8 mouse cellular contexts compared by ENCODE assay signal in genomic region chr6:129534627-129535190, GRCm38 (mm10). TPM values are rescaled to one million over a fixed set of nuclear protein-coding genes. Genes with fewer than 3 reads are reported as not detected.
A peak's percentile ranks its signal among the peaks of the same experiment; 100 is the strongest.
DNase-seq lines count a peak whose midpoint lies in the region; ATAC-seq and TF ChIP-seq lines count a peak whose summit lies in the region.

No protein-coding gene starts in this region.

- TF ChIP-seq CTCF in kidney, adult 2 months (conservative IDR thresholded peaks at IDR 0.05; ENCODE audit: insufficient read depth, insufficient read length, low read depth, low read length), result no peak

- H3K27ac ChIP-seq in heart, embryonic 12.5 days (ENCODE audit: poor library complexity, severe bottlenecking), result no peak overlapping the region
- no peak overlapping the region for H3K27ac ChIP-seq in embryonic facial prominence, embryonic 13.5 days
- H3K27ac ChIP-seq in kidney, adult 2 months (ENCODE audit: insufficient read depth, low read depth, low read length), result peak overlapping the region; percentile 100
- no peak overlapping the region for H3K27ac ChIP-seq in midbrain, embryonic 12.5 days (replicated peaks)

- peaks cover 22% of the 10 kb centered on the region for H3K36me3 ChIP-seq in heart, embryonic 12.5 days
- H3K36me3 ChIP-seq in embryonic facial prominence, embryonic 13.5 days, result peaks cover 21% of the 10 kb centered on the region
- H3K36me3 ChIP-seq in kidney, adult 2 months (ENCODE audit: control insufficient read depth, insufficient read depth, low read length), result peaks cover 25% of the 10 kb centered on the region
- H3K36me3 ChIP-seq in midbrain, embryonic 12.5 days, result peaks cover 24% of the 10 kb centered on the region

- no peaks in the 10 kb centered on the region for H3K9me3 ChIP-seq in heart, embryonic 12.5 days (replicated peaks)
- H3K9me3 ChIP-seq in embryonic facial prominence, embryonic 13.5 days, result no peaks in the 10 kb centered on the region
- H3K9me3 ChIP-seq in midbrain, embryonic 12.5 days, result no peaks in the 10 kb centered on the region

- WGBS in heart, embryonic 12.5 days, result 60% methylated on average over 4 of the region's 4 CpGs
- WGBS in embryonic facial prominence, embryonic 13.5 days, result 64% methylated on average over 4 of the region's 4 CpGs
- WGBS in kidney, adult 2 months, result 25% methylated on average over 4 of the region's 4 CpGs
- 59% methylated on average over 4 of the region's 4 CpGs for WGBS in midbrain, embryonic 12.5 days

- no peak for ATAC-seq in heart, embryonic 12.5 days (ENCODE audit: insufficient number of reproducible peaks, low FRiP score)
- ATAC-seq in embryonic facial prominence, embryonic 13.5 days (ENCODE audit: insufficient number of reproducible peaks, insufficient read depth, low FRiP score, low TSS enrichment, low read depth), result no peak
- ATAC-seq in midbrain, embryonic 12.5 days (ENCODE audit: low FRiP score, low read depth), result peak; percentile 7; the same call in 1 of the 2 replicates

- 0 out of 2 replicates have a peak overlapping the region, but pooled peaks have one; percentile 31 for H3K9ac ChIP-seq in heart, embryonic 12.5 days
- H3K9ac ChIP-seq in embryonic facial prominence, embryonic 13.5 days, result 0 out of 2 replicates have a peak overlapping the region, but pooled peaks have one; percentile 36
- peak overlapping the region; percentile 80 for H3K9ac ChIP-seq in midbrain, embryonic 12.5 days (replicated peaks)

- H3K4me1 ChIP-seq in heart, embryonic 12.5 days (replicated peaks), result peaks cover 19% of the 10 kb centered on the region
- H3K4me1 ChIP-seq in embryonic facial prominence, embryonic 13.5 days, result peaks cover 19% of the 10 kb centered on the region
- H3K4me1 ChIP-seq in kidney, adult 2 months (ENCODE audit: control insufficient read depth, insufficient read depth, low read length), result peaks cover 26% of the 10 kb centered on the region
- peaks cover 17% of the 10 kb centered on the region for H3K4me1 ChIP-seq in midbrain, embryonic 12.5 days

- H3K4me3 ChIP-seq in heart, embryonic 12.5 days, result peak overlapping the region; percentile 96
- H3K4me3 ChIP-seq in embryonic facial prominence, embryonic 13.5 days, result peak overlapping the region; percentile 84
- peak overlapping the region; percentile 79 for H3K4me3 ChIP-seq in kidney, adult 2 months (ENCODE audit: insufficient read depth, low read depth, low read length)
- H3K4me3 ChIP-seq in midbrain, embryonic 12.5 days, result peak overlapping the region; percentile 72

- H3K4me2 ChIP-seq in heart, embryonic 12.5 days, result peak overlapping the region; percentile 82
- peak overlapping the region; percentile 78 for H3K4me2 ChIP-seq in embryonic facial prominence, embryonic 13.5 days
- H3K4me2 ChIP-seq in midbrain, embryonic 12.5 days (replicated peaks), result peak overlapping the region; percentile 71

- no peak for TF ChIP-seq POLR2A in kidney, adult 2 months (IDR thresholded peaks at IDR 0.05; ENCODE audit: low read depth, low read length)

- H3K27me3 ChIP-seq in heart, embryonic 12.5 days (replicated peaks), result no peaks in the 10 kb centered on the region
- H3K27me3 ChIP-seq in embryonic facial prominence, embryonic 13.5 days, result no peaks in the 10 kb centered on the region
- no peaks in the 10 kb centered on the region for H3K27me3 ChIP-seq in kidney, adult 2 months (replicated peaks; ENCODE audit: control insufficient read depth, insufficient read depth, low read length)
- no peaks in the 10 kb centered on the region for H3K27me3 ChIP-seq in midbrain, embryonic 12.5 days

- DNase-seq in heart, adult 9 months (ENCODE audit: low spot score in 2 of 2), result no peak
- DNase-seq in kidney, adult 2 months, result peak; percentile 85
- no peak for DNase-seq in Muller cell, postnatal 12 days (ENCODE audit: inconsistent ontology term)
- DNase-seq in urinary bladder, postnatal 36 days (ENCODE audit: low spot score in 2 of 2), result no peak
- no peak for DNase-seq in layer of hippocampus, adult 9-11 months

RNA-seq across cellular contexts. Expression of gene Gabarapl1, which starts 1.7 kb away (rescaled TPM):
- 44.3 and 44.4 TPM in 2 replicates for polyA plus RNA-seq in heart, embryonic 12.5 days (2016; fragmentation: Nextera tagmentation; extraction: Ambion mirVana)
- 50.5 and 55.2 TPM in 2 replicates for polyA plus RNA-seq in embryonic facial prominence, embryonic 13.5 days (2015; fragmentation: Nextera tagmentation; extraction: Ambion mirVana)
- 648 and 804 TPM in 2 replicates for polyA plus RNA-seq in kidney, adult 2 months (2012; rRNA removed)
- 94.3 and 96.6 TPM in 2 replicates for polyA plus RNA-seq in midbrain, embryonic 12.5 days (2016; fragmentation: Nextera tagmentation; extraction: Ambion mirVana)

RNA-seq across cellular contexts. Expression of gene Tmem52b, which starts 22.4 kb away (rescaled TPM):
- polyA plus RNA-seq in heart, embryonic 12.5 days (2016; fragmentation: Nextera tagmentation; extraction: Ambion mirVana), result not detected in 2 replicates
- not detected in 2 replicates for polyA plus RNA-seq in embryonic facial prominence, embryonic 13.5 days (2015; fragmentation: Nextera tagmentation; extraction: Ambion mirVana)
- 124 and 212 TPM in 2 replicates for polyA plus RNA-seq in kidney, adult 2 months (2012; rRNA removed)
- polyA plus RNA-seq in midbrain, embryonic 12.5 days (2016; fragmentation: Nextera tagmentation; extraction: Ambion mirVana), result not detected in 2 replicates

RNA-seq across cellular contexts. Expression of gene Olr1, which starts 27.7 kb away (rescaled TPM):
- 0.42 and 0.46 TPM in 2 replicates for polyA plus RNA-seq in heart, embryonic 12.5 days (2016; fragmentation: Nextera tagmentation; extraction: Ambion mirVana)
- polyA plus RNA-seq in embryonic facial prominence, embryonic 13.5 days (2015; fragmentation: Nextera tagmentation; extraction: Ambion mirVana), result not detected in 2 replicates
- polyA plus RNA-seq in kidney, adult 2 months (2012; rRNA removed), result 0.03 and 0.17 TPM in 2 replicates
- polyA plus RNA-seq in midbrain, embryonic 12.5 days (2016; fragmentation: Nextera tagmentation; extraction: Ambion mirVana), result 0.06 and 0.07 TPM in 2 replicates

RNA-seq across cellular contexts. Expression of gene Klre1, which starts 43.0 kb away (rescaled TPM):
- polyA plus RNA-seq in heart, embryonic 12.5 days (2016; fragmentation: Nextera tagmentation; extraction: Ambion mirVana), result not detected in 2 replicates
- not detected in 2 replicates for polyA plus RNA-seq in embryonic facial prominence, embryonic 13.5 days (2015; fragmentation: Nextera tagmentation; extraction: Ambion mirVana)
- 0.30 TPM in 1 of 2 replicates, not detected in the other for polyA plus RNA-seq in kidney, adult 2 months (2012; rRNA removed)
- not detected in 2 replicates for polyA plus RNA-seq in midbrain, embryonic 12.5 days (2016; fragmentation: Nextera tagmentation; extraction: Ambion mirVana)

RNA-seq across cellular contexts. Expression of gene Klrd1, which starts 56.9 kb away (rescaled TPM):
- 0.23 TPM in 1 of 2 replicates, not detected in the other for polyA plus RNA-seq in heart, embryonic 12.5 days (2016; fragmentation: Nextera tagmentation; extraction: Ambion mirVana)
- polyA plus RNA-seq in embryonic facial prominence, embryonic 13.5 days (2015; fragmentation: Nextera tagmentation; extraction: Ambion mirVana), result 0.30 TPM in 1 of 2 replicates, not detected in the other
- polyA plus RNA-seq in kidney, adult 2 months (2012; rRNA removed), result 0.72 TPM in 1 of 2 replicates, not detected in the other
- 0.47 TPM in 1 of 2 replicates, not detected in the other for polyA plus RNA-seq in midbrain, embryonic 12.5 days (2016; fragmentation: Nextera tagmentation; extraction: Ambion mirVana)

Comparison
In these comparisons a context has a peak if more than half of its experiments do, and no peak if none do; other contexts are left out.
1. RNA of gene Tmem52b, which starts 22.4 kb away (polyA plus RNA-seq): 124 to 212 TPM in kidney, adult 2 months; not detected in heart, embryonic 12.5 days, not detected in embryonic facial prominence, embryonic 13.5 days and not detected in midbrain, embryonic 12.5 days; every median in the first group is over 100 times any median in the second.
2. Peak in every context shown above with its lines, with median percentiles within 50 percentile points of each other: H3K4me2 ChIP-seq, H3K4me3 ChIP-seq and H3K9ac ChIP-seq.